Mouse (Mus musculus) adrenal gland, adult 18-20 months (tissue): Measurements from ENCODE around the gene Dqx1. TPM values are rescaled to one million over a fixed set of nuclear protein-coding genes. Genes with fewer than 3 reads are reported as not detected.

ENCODE experiments used
- DNase-seq, 2 experiments: peaks; one replicate each; pipeline ENCODE4 v3.0.0; 2021 to 2022; ENCODE audit warnings: low spot score in 2 of 2
- total RNA-seq, 2 experiments: library from RNA; stranded (reverse); gene quantifications; 1 replicate in 1 of 2; 2 replicates in 1 of 2; pipeline ENCODE4 v1.2.3; 2021

The Dqx1 gene
- total RNA-seq, 2 experiments from 2014 or later, result 2.2 to 3.3 TPM

- DNase-seq, result peak in 1 of 2 experiments; percentile 42
These were observed 24.9 kb upstream of the Dqx1 start for GRCm38 (mm10) chr6:83032769-83033191.

- DNase-seq, result peak; percentile 71 to 72
These were observed 24.1 kb upstream of the Dqx1 start, which contains the start of the genes Dok1 and Loxl3 for GRCm38 (mm10) chr6:83033249-83034185. Gene Dok1 (minus strand): TSS chr6:83033471. Gene Loxl3 (plus strand): TSS chr6:83034173.

GRCm38 (mm10) chr6:83034463-83035055 is 23.1 kb upstream of the Dqx1 start:
- no peak for DNase-seq

- DNase-seq, result no peak
These were observed 20.5 kb upstream of the Dqx1 start for GRCm38 (mm10) chr6:83037188-83037587.

- DNase-seq, result peak; percentile 98 to 99
These were observed 19.1 kb upstream of the Dqx1 start for GRCm38 (mm10) chr6:83038496-83039012.

- no peak for DNase-seq
These were observed 17.0 kb upstream of the Dqx1 start for GRCm38 (mm10) chr6:83040601-83041000.

GRCm38 (mm10) chr6:83043561-83043960 is 14.1 kb upstream of the Dqx1 start:
- no peak for DNase-seq

GRCm38 (mm10) chr6:83043993-83044392 is 13.7 kb upstream of the Dqx1 start:
- DNase-seq, result no peak

- DNase-seq, result no peak
These were observed 12.9 kb upstream of the Dqx1 start for GRCm38 (mm10) chr6:83044742-83045141.

GRCm38 (mm10) chr6:83049367-83049766 is 8.3 kb upstream of the Dqx1 start:
- DNase-seq, result no peak

- peak in 1 of 2 experiments; percentile 29 for DNase-seq
These were observed 4.3 kb upstream of the Dqx1 start for GRCm38 (mm10) chr6:83053136-83053960.

GRCm38 (mm10) chr6:83054074-83054851 is 3.4 kb upstream of the Dqx1 start, which contains the start of gene Aup1:
Gene Aup1 (plus strand): TSS chr6:83054521.
- peak; percentile 93 to 94 for DNase-seq

GRCm38 (mm10) chr6:83054871-83055431 is 2.7 kb upstream of the Dqx1 start, which contains the start of gene Htra2:
Gene Htra2 (minus strand): TSS chr6:83055273.
- no peak for DNase-seq

GRCm38 (mm10) chr6:83058725-83059124 is 1.1 kb downstream of the Dqx1 start:
- no peak for DNase-seq

GRCm38 (mm10) chr6:83065995-83066394 is 8.4 kb downstream of the Dqx1 start:
- DNase-seq, result no peak

GRCm38 (mm10) chr6:83066441-83066840 is 8.8 kb downstream of the Dqx1 start:
- DNase-seq, result no peak

- DNase-seq, result no peak
These were observed 10.6 kb downstream of the Dqx1 start for GRCm38 (mm10) chr6:83068221-83068620.

GRCm38 (mm10) chr6:83068706-83069487 is 11.3 kb downstream of the Dqx1 start:
- no peak for DNase-seq
